Mouse (Mus musculus) spleen, postnatal 14 days (tissue): Measurements from ENCODE around the gene Clstn2.

Experiments
- DNase-seq, 2 experiments: peaks; one replicate each; pipeline ENCODE4 v3.0.0; 2021 to 2022; ENCODE audit warnings: low spot score in 2 of 2

The Clstn2 gene

GRCm38 (mm10) chr9:97774991-97775390 is 258.0 kb downstream of the Clstn2 start:
- no peak for DNase-seq

- no peak for DNase-seq
Observed at GRCm38 (mm10) chr9:97773911-97774310, 259.1 kb downstream of the Clstn2 start.

- no peak for DNase-seq
Observed at GRCm38 (mm10) chr9:97772431-97772830, 260.6 kb downstream of the Clstn2 start.

GRCm38 (mm10) chr9:97769331-97769730 is 263.6 kb downstream of the Clstn2 start:
- DNase-seq: no peak

DNA sequence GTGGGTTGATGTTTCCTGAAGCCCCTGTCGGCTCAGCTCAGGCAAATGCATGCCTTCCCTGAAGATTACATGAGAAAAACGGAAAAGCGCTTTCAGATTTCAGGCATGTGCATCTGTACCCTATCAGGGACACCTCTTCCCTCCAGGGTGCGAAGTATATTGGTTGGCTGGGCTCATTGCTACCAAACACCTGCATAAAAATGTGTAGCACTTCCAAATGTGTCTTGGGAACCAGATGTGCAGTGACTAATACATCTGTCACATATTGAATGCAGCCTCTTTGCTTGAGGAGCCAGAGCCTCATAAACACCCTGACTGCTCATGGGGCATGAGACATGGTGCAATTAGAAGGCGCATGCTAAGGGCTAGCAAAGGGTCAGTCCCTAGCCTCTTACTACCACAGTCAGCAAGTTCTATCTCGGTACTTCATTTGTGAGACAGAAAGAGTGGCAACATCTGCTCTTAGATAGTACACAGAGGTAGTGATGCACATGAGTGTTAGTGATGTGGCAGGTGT is 267.7 kb downstream of the Clstn2 start:
- no peak for DNase-seq

- DNase-seq: no peak
Observed at GRCm38 (mm10) chr9:97763048-97763447, 269.9 kb downstream of the Clstn2 start.

DNA sequence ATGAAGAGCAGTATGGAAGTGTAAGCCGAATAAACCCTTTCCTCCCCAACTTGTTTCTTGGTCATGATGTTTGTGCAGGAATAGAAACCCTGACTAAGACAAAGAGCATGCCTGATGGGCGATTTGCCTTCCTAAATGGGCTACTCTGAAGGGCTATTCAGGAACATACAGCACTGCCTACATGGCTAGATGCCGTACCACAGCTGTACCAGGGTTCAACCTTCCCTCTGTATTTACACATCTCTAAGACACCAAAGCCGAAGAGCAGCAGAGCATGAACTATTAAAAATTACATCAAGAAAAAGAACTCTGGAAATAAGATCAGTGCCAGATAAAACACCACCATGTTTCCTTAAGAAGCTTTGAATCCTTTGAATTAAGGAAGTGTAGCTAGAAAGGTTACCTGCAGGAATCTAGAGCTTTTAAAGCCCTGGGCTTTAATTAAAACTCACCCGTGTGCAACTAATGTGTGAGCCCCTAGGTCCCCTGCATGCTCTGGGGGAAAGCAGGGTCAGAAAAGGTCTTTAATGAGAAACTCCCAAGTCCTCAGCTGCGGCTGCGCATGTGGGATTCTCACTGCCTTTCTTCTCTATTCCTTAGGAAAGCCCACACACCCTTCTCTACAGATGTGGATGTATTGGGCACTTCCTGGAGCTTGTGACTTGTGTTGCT is 277.2 kb downstream of the Clstn2 start:
- DNase-seq: no peak

GRCm38 (mm10) chr9:97753715-97754114 is 279.3 kb downstream of the Clstn2 start:
- no peak for DNase-seq

DNA sequence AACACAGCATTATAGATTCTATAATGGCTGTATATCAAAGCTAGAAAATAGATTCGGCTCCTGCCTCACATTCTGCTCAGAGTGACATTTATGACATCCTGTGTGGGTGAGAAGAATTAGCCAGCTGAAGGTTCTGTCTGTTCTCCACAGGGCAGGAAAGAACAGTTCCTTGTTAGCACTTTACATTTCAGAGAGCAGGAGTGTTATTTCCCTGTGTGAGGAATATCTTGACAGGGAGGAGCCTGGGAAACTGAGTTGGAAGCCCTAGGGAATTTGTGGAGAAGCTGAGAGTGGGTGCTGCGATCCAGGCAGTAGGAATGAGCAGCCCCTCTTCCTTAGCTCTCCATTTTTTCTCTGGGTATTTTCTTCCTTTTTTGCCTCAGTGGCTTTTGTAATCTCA is 286.4 kb downstream of the Clstn2 start:
- no peak for DNase-seq

DNA sequence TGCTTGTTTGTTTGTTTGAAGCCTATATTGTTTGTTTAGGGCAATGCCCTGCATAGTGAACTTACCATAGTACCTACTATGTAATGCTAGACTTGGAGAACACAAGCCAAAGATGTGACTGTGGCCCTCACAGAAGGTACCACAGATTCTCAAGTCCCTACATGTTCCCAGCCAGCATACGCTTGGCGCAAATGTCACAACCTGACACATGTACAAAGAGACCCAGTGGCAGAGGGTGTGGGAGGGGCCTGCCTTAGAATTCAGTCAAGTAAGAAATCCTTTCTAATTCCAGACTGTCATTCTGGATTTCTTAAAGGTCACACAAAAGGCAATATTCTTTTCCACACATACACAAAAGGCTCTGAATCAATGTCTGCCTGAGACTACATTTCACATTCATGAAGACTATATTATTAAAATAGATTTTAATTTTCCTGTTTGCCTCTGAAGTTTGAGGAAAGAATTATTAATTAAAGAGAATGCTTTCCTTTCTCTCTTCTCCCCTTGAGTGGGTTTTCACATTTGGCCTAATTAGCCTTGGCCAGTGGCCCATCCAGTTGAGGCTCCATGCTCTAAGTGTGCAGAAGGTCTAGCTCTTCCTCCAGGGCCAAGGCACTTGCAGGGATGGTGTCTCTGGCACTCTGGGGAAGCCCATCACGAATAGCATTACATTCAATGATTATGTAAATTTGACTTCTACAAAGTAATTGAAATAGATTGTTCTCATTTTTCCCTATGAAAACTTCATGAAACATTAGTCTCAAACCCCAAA is 305.1 kb downstream of the Clstn2 start:
- DNase-seq: no peak

DNA sequence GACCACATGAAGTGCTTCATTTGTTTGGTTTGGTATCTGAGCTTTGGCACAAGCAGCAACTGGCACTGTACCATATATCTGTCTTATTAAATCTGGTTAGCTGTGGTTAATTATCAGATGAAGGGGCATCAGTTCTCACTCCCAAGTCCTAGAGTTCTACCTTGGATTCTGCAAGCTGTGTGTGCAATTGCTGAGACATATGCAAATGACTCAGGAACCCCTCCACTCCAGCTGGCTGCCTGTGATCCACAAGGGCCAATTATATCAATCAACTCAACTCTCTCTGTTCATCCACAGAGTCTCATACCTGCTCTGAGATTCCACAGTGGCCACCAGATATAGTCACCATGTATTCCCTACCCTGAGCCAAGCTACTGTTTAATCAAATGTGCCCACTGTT is 315.3 kb downstream of the Clstn2 start:
- DNase-seq: no peak

- DNase-seq: no peak
Observed at GRCm38 (mm10) chr9:97717005-97717404, 316.0 kb downstream of the Clstn2 start.

DNA sequence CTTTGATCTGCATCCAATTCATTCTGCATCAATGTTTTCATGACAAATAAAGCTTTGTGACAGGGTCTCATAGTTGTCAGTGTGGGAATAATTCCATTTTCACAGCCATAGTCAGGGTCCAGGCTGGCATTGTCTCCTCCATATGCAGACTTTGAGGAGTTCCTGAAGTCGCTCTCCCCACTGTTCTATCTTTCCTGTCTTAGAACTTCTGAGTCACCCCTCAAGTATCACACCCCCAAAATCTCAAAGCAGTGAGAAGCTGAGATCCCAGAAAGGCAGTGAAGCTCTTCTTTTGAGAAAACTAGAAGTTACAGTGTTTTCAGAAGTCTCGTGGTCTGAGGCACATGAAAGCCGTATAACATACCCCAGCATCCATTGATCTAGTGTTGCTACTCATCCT is 320.1 kb downstream of the Clstn2 start:
- no peak for DNase-seq

DNA sequence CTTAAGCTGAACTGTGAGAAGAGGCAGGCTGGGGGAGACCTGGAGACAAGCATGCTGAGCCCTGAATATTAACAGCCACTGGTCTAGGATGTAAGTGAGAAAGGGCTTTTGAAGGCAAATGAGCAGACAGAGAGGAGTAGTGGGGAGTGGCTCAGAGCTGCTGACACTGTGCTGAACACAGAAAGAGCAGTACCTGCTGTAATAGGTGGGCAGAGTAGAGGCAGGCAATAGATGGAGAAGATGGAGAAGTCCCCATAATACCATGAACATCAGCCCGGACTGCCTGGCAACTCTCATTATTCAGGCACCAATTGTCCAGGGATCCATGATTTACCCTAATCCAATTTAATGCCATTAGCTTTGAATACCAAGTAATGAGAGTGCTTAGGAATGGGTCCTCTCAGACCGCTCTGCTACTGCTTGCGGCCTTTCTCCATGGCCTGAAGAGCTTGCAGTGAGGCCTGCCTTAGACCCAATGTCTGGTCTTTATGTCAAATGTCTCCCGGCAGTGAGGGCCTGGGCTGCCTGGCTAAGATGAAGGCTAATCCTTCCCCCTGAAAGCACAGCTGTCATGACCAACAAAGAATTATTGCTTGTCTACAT is 329.0 kb downstream of the Clstn2 start:
- no peak for DNase-seq

- no peak for DNase-seq
Observed at GRCm38 (mm10) chr9:97702989-97703388, 330.0 kb downstream of the Clstn2 start.

DNA sequence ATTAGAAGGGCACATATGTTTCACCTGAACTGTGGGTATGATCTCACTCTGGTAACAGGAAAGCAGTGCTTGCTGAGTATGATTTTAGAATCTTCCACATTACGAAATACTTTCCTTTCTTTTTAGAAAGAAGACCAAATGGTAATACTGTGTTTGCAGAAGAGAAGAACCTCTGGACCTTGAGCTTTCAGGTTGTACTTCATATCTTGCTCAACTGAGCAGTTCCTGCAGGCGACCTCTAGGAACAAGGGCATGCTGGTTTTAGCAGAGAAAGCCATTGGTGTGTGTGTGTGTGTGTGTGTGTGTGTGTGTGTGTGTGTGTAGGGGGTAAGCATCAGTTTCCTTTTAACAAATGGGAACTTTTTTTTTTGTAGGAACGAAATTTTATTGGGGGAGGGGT is 333.0 kb downstream of the Clstn2 start:
- no peak for DNase-seq

- no peak for DNase-seq
Observed at GRCm38 (mm10) chr9:97699020-97699419, 334.0 kb downstream of the Clstn2 start.

DNA sequence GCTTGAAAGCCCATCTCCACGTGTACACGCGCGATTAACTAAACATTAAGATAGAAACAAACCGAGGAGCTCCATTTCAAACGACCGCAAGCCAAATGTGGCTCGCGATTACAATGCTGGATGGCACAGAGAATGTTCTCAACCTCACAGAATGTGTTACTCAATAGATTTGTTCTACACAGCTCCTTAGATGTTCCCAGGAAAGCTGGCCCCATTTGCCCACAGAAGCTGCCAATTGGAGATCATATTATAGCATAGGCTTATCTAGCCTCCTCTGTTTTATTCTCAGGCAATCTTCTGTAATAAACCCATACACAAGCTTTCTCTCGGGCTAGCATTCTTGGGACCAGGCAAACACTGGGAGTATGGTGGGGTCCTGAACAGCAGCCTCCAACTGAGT is 334.9 kb downstream of the Clstn2 start:
- DNase-seq: no peak

- no peak for DNase-seq
Observed at GRCm38 (mm10) chr9:97696655-97697235, 336.2 kb downstream of the Clstn2 start.

GRCm38 (mm10) chr9:97695278-97695677 is 337.7 kb downstream of the Clstn2 start:
- no peak for DNase-seq

DNA sequence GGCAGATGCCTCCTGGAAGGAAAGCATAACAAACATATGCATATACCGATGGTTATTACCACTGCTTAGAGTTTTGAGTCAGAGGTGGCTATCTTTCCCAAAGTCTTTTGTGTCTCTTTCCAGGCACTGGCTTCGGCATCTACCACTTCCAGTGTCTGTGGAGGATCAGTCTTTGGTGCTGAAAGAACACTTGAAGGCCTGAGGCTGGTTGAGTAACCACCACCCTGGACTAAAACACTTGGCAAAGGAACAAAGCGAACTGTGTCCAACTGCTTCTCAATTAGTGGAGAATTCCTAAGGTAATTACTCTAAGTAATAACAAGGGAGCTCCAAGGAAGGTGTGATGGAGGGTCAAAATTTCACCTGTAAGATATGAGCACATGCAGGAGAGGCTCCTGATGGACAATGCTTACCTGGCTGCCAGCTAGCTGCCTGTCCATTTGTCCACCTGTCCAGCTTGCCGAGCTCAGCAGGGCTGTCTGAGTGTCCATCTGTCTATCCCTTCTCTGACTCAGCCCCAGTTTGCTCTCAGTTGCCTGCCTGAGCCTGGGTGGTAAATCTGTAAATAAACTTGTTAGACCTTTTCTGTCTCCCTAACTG is 346.1 kb downstream of the Clstn2 start:
- DNase-seq: no peak

DNA sequence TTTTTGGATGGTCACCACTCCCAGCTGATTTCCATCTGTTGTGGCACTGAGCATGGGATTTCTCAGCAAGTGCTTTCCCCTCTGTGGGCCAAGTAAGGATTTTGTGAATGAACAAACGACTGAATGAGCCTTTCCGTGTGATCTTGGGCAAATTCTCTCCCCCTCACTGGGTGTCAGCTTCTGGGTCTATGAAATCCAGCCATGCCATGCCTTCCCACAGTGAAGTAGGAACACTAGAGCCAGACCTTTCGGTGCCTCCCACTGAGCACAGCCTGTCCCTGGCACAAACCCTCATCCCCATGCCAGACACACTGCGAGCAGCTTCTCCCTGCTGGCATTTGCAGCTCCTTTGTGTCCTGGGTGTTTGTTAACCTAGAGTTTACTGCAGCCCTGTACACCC is 347.3 kb downstream of the Clstn2 start:
- DNase-seq: no peak
